Mouse (Mus musculus): ENCODE data around the gene Eps8.

Eps8 gene

GRCm38 (mm10) chr6:137661583-137662365, 7.1 kb upstream of the Eps8 start:
- DNase-seq (ENCODE audit: low read depth): no peak

- peak; percentile 33 for DNase-seq (ENCODE audit: low read depth)
Observed at GRCm38 (mm10) chr6:137658426-137659088, 3.9 kb upstream of the Eps8 start.

- no peak for DNase-seq (ENCODE audit: low read depth)
Observed at GRCm38 (mm10) chr6:137657203-137657602, 2.5 kb upstream of the Eps8 start.

GRCm38 (mm10) chr6:137649528-137649927, 5.1 kb downstream of the Eps8 start:
- DNase-seq (ENCODE audit: low read depth): no peak

- DNase-seq (ENCODE audit: low read depth): no peak
Observed at GRCm38 (mm10) chr6:137649068-137649480, 5.6 kb downstream of the Eps8 start.

- no peak for DNase-seq (ENCODE audit: low read depth)
Observed at GRCm38 (mm10) chr6:137648110-137649067, 6.3 kb downstream of the Eps8 start.

GRCm38 (mm10) chr6:137647646-137648045, 7.0 kb downstream of the Eps8 start:
- no peak for DNase-seq (ENCODE audit: low read depth)

- no peak for DNase-seq (ENCODE audit: low read depth)
Observed at GRCm38 (mm10) chr6:137646726-137647125, 8.0 kb downstream of the Eps8 start.

- DNase-seq (ENCODE audit: low read depth): no peak
Observed at GRCm38 (mm10) chr6:137644893-137645292, 9.8 kb downstream of the Eps8 start.

GRCm38 (mm10) chr6:137643814-137644213, 10.9 kb downstream of the Eps8 start:
- no peak for DNase-seq (ENCODE audit: low read depth)

- DNase-seq (ENCODE audit: low read depth): no peak
Observed at GRCm38 (mm10) chr6:137641642-137642041, 13.0 kb downstream of the Eps8 start.

- no peak for DNase-seq (ENCODE audit: low read depth)
Observed at GRCm38 (mm10) chr6:137638834-137639567, 15.7 kb downstream of the Eps8 start.

GRCm38 (mm10) chr6:137637443-137637842, 17.2 kb downstream of the Eps8 start:
- peak; percentile 48 for DNase-seq (ENCODE audit: low read depth)

- no peak for DNase-seq (ENCODE audit: low read depth)
Observed at GRCm38 (mm10) chr6:137636131-137636530, 18.5 kb downstream of the Eps8 start.

GRCm38 (mm10) chr6:137633626-137634025, 21.1 kb downstream of the Eps8 start:
- DNase-seq (ENCODE audit: low read depth): no peak

GRCm38 (mm10) chr6:137633121-137633520, 21.6 kb downstream of the Eps8 start:
- DNase-seq (ENCODE audit: low read depth): no peak

GRCm38 (mm10) chr6:137630387-137630786, 24.3 kb downstream of the Eps8 start:
- no peak for DNase-seq (ENCODE audit: low read depth)

- no peak for DNase-seq (ENCODE audit: low read depth)
Observed at GRCm38 (mm10) chr6:137629603-137630231, 25.0 kb downstream of the Eps8 start.

GRCm38 (mm10) chr6:137628715-137629114, 26.0 kb downstream of the Eps8 start:
- DNase-seq (ENCODE audit: low read depth): no peak

GRCm38 (mm10) chr6:137621021-137621420, 33.7 kb downstream of the Eps8 start:
- DNase-seq (ENCODE audit: low read depth): no peak

- no peak for DNase-seq (ENCODE audit: low read depth)
Observed at GRCm38 (mm10) chr6:137613903-137614302, 40.8 kb downstream of the Eps8 start.
